ENCODE assay signal across 8 mouse cellular contexts in genomic region chr2:102231470-102231869, GRCm38 (mm10). TPM values are rescaled to one million over a fixed set of nuclear protein-coding genes. Genes with fewer than 3 reads are reported as not detected.
DNase-seq lines count a peak whose midpoint lies in the region; ATAC-seq and TF ChIP-seq lines count a peak whose summit lies in the region.

No protein-coding gene starts in this region.

- no peaks in the 10 kb centered on the region for H3K36me3 ChIP-seq in midbrain, embryonic 15.5 days (replicated peaks)

- H3K4me1 ChIP-seq in midbrain, embryonic 15.5 days = peaks cover 6% of the 10 kb centered on the region

- no peak overlapping the region for H3K4me3 ChIP-seq in gastrocnemius, adult 2 months
- no peak overlapping the region for H3K4me3 ChIP-seq in midbrain, embryonic 15.5 days

- TF ChIP-seq CTCF in gastrocnemius, adult 2 months (IDR thresholded peaks at IDR 0.05) = no peak

- peak overlapping the region; percentile 2; the same call in 1 of the 2 replicates for H3K9ac ChIP-seq in midbrain, embryonic 15.5 days

- ATAC-seq in midbrain, embryonic 15.5 days (replicated peaks) = peak; percentile 77

- intact Hi-C loops in gastrocnemius, adult 2 months (cut with DNase I) = no loop called here
- intact Hi-C loops in gastrocnemius, postnatal 36 days (cut with DNase I) = no loop called here
- intact Hi-C loops in heart, postnatal 14 days (cut with DNase I) = no loop called here

- H3K27me3 ChIP-seq in midbrain, embryonic 15.5 days (replicated peaks) = no peaks in the 10 kb centered on the region

- H3K4me2 ChIP-seq in midbrain, embryonic 15.5 days = no peak overlapping the region

- DNase-seq in gastrocnemius, adult 2 months = peak; percentile 24
- DNase-seq in gastrocnemius, postnatal 36 days = no peak
- DNase-seq in brain, adult 2 months (ENCODE audit: low read depth, low spot score) = peak; percentile 51
- DNase-seq in heart, postnatal 14 days = peak; percentile 9 to 20
- no peak for DNase-seq in B cell, adult 2 months
- no peak for DNase-seq in frontal cortex, postnatal 36 days (ENCODE audit: low spot score in 2 of 2)
- no peak for DNase-seq in natural killer cell, adult 2 months (ENCODE audit: low spot score in 2 of 2)

- peak overlapping the region; percentile 43; the same call in 1 of the 2 replicates for H3K27ac ChIP-seq in gastrocnemius, adult 2 months
- no peak overlapping the region for H3K27ac ChIP-seq in midbrain, embryonic 15.5 days

- H3K9me3 ChIP-seq in midbrain, embryonic 15.5 days = no peaks in the 10 kb centered on the region

- WGBS in midbrain, embryonic 15.5 days = 36% methylated on average over 5 of the region's 5 CpGs

RNA-seq across cellular contexts. Expression of gene Ldlrad3, which starts 45.3 kb away (rescaled TPM):
- 1 to 10 TPM; 4.5 to 5.9 TPM for total RNA-seq in gastrocnemius, adult 2 months (2021)
- 1 to 10 TPM; 4.1 to 5.4 TPM for total RNA-seq in gastrocnemius, postnatal 36 days (2021)
- 1 to 10 TPM; 6.0 to 6.6 TPM for total RNA-seq in heart, postnatal 14 days (2021)
- 29.6 and 31.2 TPM in 2 replicates for polyA plus RNA-seq in midbrain, embryonic 15.5 days (2015; fragmentation: Nextera tagmentation; extraction: Ambion mirVana)

Comparison
In these comparisons a context has a peak if more than half of its experiments do, and no peak if none do; other contexts are left out.
1. DNase-seq: peak in gastrocnemius, adult 2 months (single experiment), brain, adult 2 months (single experiment) and heart, postnatal 14 days (2 of 2); none in gastrocnemius, postnatal 36 days (0 of 2), B cell, adult 2 months (0 of 2), frontal cortex, postnatal 36 days (0 of 2) and natural killer cell, adult 2 months (0 of 2).